Mouse (Mus musculus) megakaryocyte-erythroid progenitor cell, adult 5-6 weeks (primary cell): Measurements from ENCODE around the gene Fat3. TPM values are rescaled to one million over a fixed set of nuclear protein-coding genes. Genes with fewer than 3 reads are reported as not detected.

Experiments
- ATAC-seq: replicated peaks from 2 replicates; pipeline ENCODE4 v1.8.0; 2016; ENCODE audit warnings: mild to moderate bottlenecking, inconsistent platforms; ENCODE audit not compliant: severe bottlenecking, poor library complexity, low FRiP score, low TSS enrichment
- total RNA-seq, 2 experiments: library from RNA; stranded (forward) in 1 of 2; stranded (reverse) in 1 of 2; fragments of 200-1000, 215-1000 nt in 1 of 2; fragments of >200 nt in 1 of 2; fragmentation: Nextera tagmentation in 1 of 2; gene quantifications; 2 replicates each; pipeline ENCODE4 v1.2.3; 2014 to 2017

Fat3 gene
- total RNA-seq, 2 experiments from 2014 or later, result 0.13 TPM; not detected in 1

- ATAC-seq, result no peak
Observed at GRCm38 (mm10) chr9:16270056-16270767, 230.9 kb downstream of the Fat3 start.

GRCm38 (mm10) chr9:16265519-16265918 is 235.6 kb downstream of the Fat3 start:
- ATAC-seq, result no peak

- ATAC-seq, result no peak
Observed at GRCm38 (mm10) chr9:16257241-16257840, 243.7 kb downstream of the Fat3 start.

GRCm38 (mm10) chr9:16256577-16257207 is 244.4 kb downstream of the Fat3 start:
- ATAC-seq, result no peak

- ATAC-seq, result no peak
Observed at GRCm38 (mm10) chr9:16246741-16247140, 254.3 kb downstream of the Fat3 start.

- ATAC-seq, result no peak
Observed at GRCm38 (mm10) chr9:16231575-16231974, 269.5 kb downstream of the Fat3 start.

- no peak for ATAC-seq
Observed at GRCm38 (mm10) chr9:16228919-16229318, 272.2 kb downstream of the Fat3 start.

GRCm38 (mm10) chr9:16227398-16227797 is 273.7 kb downstream of the Fat3 start:
- ATAC-seq, result peak; percentile 75

GRCm38 (mm10) chr9:16226545-16226944 is 274.5 kb downstream of the Fat3 start:
- no peak for ATAC-seq

- ATAC-seq, result no peak
Observed at GRCm38 (mm10) chr9:16221885-16222284, 279.2 kb downstream of the Fat3 start.

GRCm38 (mm10) chr9:16216235-16216634 is 284.9 kb downstream of the Fat3 start:
- 0 out of 2 replicates have a peak, but pooled peaks have one; percentile 3 for ATAC-seq

- peak; percentile 84 for ATAC-seq
Observed at GRCm38 (mm10) chr9:16214731-16215681, 286.1 kb downstream of the Fat3 start.

GRCm38 (mm10) chr9:16213324-16213723 is 287.8 kb downstream of the Fat3 start:
- no peak for ATAC-seq

GRCm38 (mm10) chr9:16212628-16213027 is 288.5 kb downstream of the Fat3 start:
- peak; percentile 16; the same call in 1 of the 2 replicates for ATAC-seq

- ATAC-seq, result no peak
Observed at GRCm38 (mm10) chr9:16212163-16212562, 288.9 kb downstream of the Fat3 start.

GRCm38 (mm10) chr9:16211468-16211867 is 289.6 kb downstream of the Fat3 start:
- no peak for ATAC-seq

GRCm38 (mm10) chr9:16202296-16202695 is 298.8 kb downstream of the Fat3 start:
- ATAC-seq, result no peak

GRCm38 (mm10) chr9:16200948-16201347 is 300.1 kb downstream of the Fat3 start:
- ATAC-seq, result no peak

GRCm38 (mm10) chr9:16186461-16186860 is 314.6 kb downstream of the Fat3 start:
- no peak for ATAC-seq

- ATAC-seq, result no peak
Observed at GRCm38 (mm10) chr9:16169238-16169637, 331.8 kb downstream of the Fat3 start.
